Mouse (Mus musculus): ENCODE results near the gene Nelfcd. TPM values are rescaled to one million over a fixed set of nuclear protein-coding genes. Genes with fewer than 3 reads are reported as not detected.
A peak's percentile ranks its signal among the peaks of the same experiment; 100 is the strongest.

Nelfcd gene
- polyA plus RNA-seq, 1 experiment from 2014 or later: 116 TPM

DNA sequence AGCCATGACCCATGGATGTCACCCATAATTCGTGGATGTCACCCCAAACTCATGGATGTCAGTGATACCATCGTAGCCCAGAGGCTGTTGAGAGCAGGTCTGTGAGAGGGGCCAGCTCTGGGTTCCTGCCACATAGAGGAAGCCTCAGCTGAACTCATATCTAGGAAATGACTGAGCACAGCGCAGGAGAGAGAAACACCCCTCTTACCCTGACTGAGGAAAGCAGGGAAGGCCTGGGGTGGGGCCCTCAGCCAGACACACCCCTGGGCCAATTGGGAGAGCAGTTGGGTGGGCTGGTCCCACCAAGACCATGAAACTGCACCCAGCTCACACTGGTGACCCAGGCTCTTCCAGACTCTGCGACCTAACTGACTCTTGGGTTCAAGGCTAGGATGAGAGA lies 34.7 kb downstream of the Nelfcd start, which contains the start of gene Tubb1:
Tubb1 (plus strand) TSS at position 343 of the 400 bp plus-strand sequence.
- Histone ChIP-seq H3K9me3 (replicated peaks) (no peaks in the 10 kb centered on the region), H3K27me3 (no peaks in the 10 kb centered on the region), H3K9ac (no peak within 1 kb of the TSS), H3K4me2 (replicated peaks) (no peak within 1 kb of the TSS), H3K4me3 (replicated peaks) (no peak within 1 kb of the TSS), H3K36me3 (no peaks in the 10 kb centered on the region), H3K4me1 (peaks cover 6% of the 10 kb centered on the region; the same call in 1 of the 2 replicates), H3K27ac (replicated peaks) (no peak within 1 kb of the TSS)
- ATAC-seq (ENCODE audit: insufficient number of reproducible peaks, low FRiP score, low TSS enrichment, low read depth): no peak
- WGBS: 78% methylated on average over 4 of the region's 4 CpGs

DNA sequence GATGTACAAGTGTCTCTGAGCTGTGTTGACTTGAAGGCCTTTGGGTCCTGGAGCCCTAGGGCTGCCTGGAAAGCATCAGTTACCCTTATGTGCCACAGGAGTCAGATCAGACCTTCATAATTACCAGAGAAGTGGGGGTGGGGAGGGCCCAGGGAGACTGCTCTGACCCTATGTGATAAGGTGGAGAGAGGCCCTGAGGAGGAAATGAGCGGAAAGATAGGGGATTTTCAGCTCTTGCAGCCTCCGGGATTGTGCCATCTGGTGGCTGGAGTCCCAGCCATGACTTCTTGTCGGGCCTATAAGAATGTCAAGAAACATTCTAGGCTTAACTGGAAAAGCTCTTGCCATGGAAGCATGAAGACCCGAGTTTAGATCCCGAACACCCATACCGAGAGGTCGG lies 38.1 kb downstream of the Nelfcd start:
- Histone ChIP-seq H3K27ac (replicated peaks) (no peak overlapping the region), H3K4me3 (replicated peaks) (no peak overlapping the region), H3K4me2 (replicated peaks) (no peak overlapping the region), H3K9me3 (replicated peaks) (no peaks in the 10 kb centered on the region), H3K27me3 (no peaks in the 10 kb centered on the region), H3K9ac (no peak overlapping the region), H3K4me1 (no peaks in the 10 kb centered on the region), H3K36me3 (no peaks in the 10 kb centered on the region)
- no peak for ATAC-seq (ENCODE audit: insufficient number of reproducible peaks, low FRiP score, low TSS enrichment, low read depth)
- 74% methylated on average over 7 of the region's 7 CpGs for WGBS

DNA sequence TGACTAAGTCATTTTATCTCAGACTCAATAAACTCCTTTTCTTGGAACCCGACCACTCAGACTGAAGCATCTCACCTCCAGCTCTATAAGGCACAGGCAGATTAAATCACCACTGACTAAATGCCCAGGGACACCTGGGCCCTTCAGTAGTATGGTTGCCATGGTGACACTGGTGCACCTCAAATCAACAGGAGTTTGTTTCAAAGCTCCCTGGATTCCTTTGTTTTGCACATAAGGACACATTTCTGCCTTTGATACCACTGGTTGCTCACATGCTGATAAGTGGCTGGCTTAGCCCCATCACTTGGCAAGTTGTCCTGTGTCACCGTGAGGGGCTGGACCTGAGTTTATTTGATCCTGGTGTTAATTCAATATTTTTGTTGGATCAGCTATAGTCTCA lies 43.8 kb downstream of the Nelfcd start:
- WGBS: 73% methylated on average over 2 of the region's 2 CpGs
- no peak overlapping the region for H3K9ac ChIP-seq
- H3K4me2 ChIP-seq (replicated peaks): no peak overlapping the region
- H3K9me3 ChIP-seq (replicated peaks): no peaks in the 10 kb centered on the region
- no peak overlapping the region for H3K27ac ChIP-seq (replicated peaks)
- no peak for ATAC-seq (ENCODE audit: insufficient number of reproducible peaks, low FRiP score, low TSS enrichment, low read depth)
- H3K4me1 ChIP-seq: peaks cover 8% of the 10 kb centered on the region; the same call in 1 of the 2 replicates
- peaks cover 33% of the 10 kb centered on the region for H3K36me3 ChIP-seq
- H3K4me3 ChIP-seq (replicated peaks): no peak overlapping the region
- no peaks in the 10 kb centered on the region for H3K27me3 ChIP-seq

DNA sequence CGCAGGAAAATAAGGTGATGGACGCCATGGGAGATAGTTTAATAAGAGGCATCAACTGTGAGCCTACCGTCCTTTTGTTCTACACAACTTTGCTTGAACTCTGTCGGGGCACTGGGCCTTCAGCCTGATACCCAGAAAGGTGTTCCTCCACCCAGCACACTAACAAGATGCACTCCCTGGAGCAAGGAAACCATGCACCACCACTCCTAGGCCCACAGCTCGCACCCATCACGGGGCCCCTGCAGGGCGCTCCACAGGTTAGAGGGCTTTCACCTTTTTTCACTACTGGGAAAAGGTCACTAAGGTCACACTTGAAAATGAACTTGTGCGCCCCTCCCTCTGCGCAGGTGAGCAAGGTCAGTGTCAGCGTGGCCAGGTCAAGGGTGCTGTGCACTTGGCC lies 47.8 kb downstream of the Nelfcd start:
- 0 out of 2 replicates have a peak, but pooled peaks have one; percentile 6 for ATAC-seq (ENCODE audit: insufficient number of reproducible peaks, low FRiP score, low TSS enrichment, low read depth)

DNA sequence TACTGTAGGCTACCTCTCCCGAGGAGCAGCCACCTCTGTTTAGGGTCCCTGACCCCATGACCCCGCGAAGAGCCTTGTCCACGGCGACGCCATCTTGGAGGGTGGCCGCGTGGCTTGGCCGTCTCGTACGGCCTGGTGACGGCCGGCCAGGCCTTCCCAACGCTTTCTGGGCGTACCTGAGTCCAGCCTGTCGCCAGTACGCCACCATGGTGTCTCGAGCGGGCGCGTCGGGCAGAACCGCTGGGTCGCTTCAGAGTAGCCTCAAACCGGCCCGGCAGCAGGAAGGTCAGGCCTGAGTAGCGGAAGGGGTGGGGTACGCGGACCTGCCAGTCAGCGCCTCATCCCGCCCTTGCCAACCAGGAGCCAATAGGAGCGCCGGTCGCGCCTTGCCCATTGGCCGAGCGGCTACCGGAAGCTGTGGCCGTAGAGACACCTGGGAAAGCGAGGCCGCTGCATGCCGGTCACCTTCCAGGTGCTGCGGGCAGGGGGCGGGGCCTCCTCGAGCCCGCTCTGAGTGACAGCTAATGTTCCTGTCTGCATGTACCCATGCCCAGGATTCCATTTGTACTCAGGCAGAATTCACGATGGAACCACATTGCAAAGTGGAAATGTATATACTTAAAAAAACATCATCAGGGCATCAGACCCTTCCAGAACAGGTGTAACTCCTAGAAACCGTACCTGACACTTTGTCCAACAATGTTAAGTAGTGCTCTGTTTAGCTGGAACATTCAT lies 48.4 kb downstream of the Nelfcd start, which contains the start of gene Atp5e:
Atp5e (minus strand) TSS at position 317 of the 735 bp plus-strand sequence.
- WGBS: 2% methylated on average over 48 of the region's 48 CpGs
- Histone ChIP-seq H3K9ac (peak within 1 kb of the TSS; percentile 83), H3K27ac (replicated peaks) (peak within 1 kb of the TSS; percentile 76; the same call in 1 of the 2 replicates), H3K4me1 (peaks cover 8% of the 10 kb centered on the region; the same call in 1 of the 2 replicates), H3K4me3 (replicated peaks) (peak within 1 kb of the TSS; percentile 92), H3K27me3 (no peaks in the 10 kb centered on the region), H3K4me2 (replicated peaks) (peak within 1 kb of the TSS; percentile 92), H3K36me3 (peaks cover 53% of the 10 kb centered on the region), H3K9me3 (replicated peaks) (no peaks in the 10 kb centered on the region)
- ATAC-seq (ENCODE audit: insufficient number of reproducible peaks, low FRiP score, low TSS enrichment, low read depth): peak; percentile 97

More for the DNA sequence above, 47.8 kb downstream of the Nelfcd start:
- WGBS: 34% methylated on average over 10 of the region's 10 CpGs
- H3K9ac ChIP-seq: peak overlapping the region; percentile 83
- H3K4me1 ChIP-seq: peaks cover 8% of the 10 kb centered on the region; the same call in 1 of the 2 replicates
- no peaks in the 10 kb centered on the region for H3K9me3 ChIP-seq (replicated peaks)
- H3K36me3 ChIP-seq: peaks cover 48% of the 10 kb centered on the region
- H3K4me3 ChIP-seq (replicated peaks): peak overlapping the region; percentile 92
- H3K27ac ChIP-seq (replicated peaks): peak overlapping the region; percentile 76; the same call in 1 of the 2 replicates
- H3K4me2 ChIP-seq (replicated peaks): peak overlapping the region; percentile 92
- H3K27me3 ChIP-seq: no peaks in the 10 kb centered on the region

DNA sequence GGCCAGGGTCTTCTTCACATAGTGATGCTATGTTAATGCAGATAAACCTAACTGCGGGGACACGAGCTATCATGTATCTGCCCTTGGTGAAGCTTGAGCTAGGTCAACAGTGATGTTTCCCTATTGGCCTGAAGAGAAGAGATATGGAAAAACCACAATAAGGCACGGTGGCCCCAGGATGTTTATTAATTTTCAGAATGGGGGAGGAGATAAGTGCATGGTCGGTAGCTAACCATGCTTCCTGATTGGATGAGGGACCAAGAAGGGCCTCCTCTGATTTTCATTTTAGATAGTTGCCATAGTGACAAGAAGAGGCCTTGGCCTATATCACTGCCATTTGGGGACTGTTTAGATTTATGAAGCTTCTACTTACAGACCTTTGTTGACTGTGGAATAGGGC lies 54.7 kb downstream of the Nelfcd start:
- peaks cover 14% of the 10 kb centered on the region for H3K4me1 ChIP-seq
- no peak overlapping the region for H3K4me3 ChIP-seq (replicated peaks)
- no peaks in the 10 kb centered on the region for H3K27me3 ChIP-seq
- H3K9ac ChIP-seq: no peak overlapping the region
- H3K9me3 ChIP-seq (replicated peaks): no peaks in the 10 kb centered on the region
- peaks cover 27% of the 10 kb centered on the region for H3K36me3 ChIP-seq
- ATAC-seq (ENCODE audit: insufficient number of reproducible peaks, low FRiP score, low TSS enrichment, low read depth): no peak
- no peak overlapping the region for H3K27ac ChIP-seq (replicated peaks)
- no peak overlapping the region for H3K4me2 ChIP-seq (replicated peaks)
- WGBS: 85% methylated on average over 4 of the region's 4 CpGs

DNA sequence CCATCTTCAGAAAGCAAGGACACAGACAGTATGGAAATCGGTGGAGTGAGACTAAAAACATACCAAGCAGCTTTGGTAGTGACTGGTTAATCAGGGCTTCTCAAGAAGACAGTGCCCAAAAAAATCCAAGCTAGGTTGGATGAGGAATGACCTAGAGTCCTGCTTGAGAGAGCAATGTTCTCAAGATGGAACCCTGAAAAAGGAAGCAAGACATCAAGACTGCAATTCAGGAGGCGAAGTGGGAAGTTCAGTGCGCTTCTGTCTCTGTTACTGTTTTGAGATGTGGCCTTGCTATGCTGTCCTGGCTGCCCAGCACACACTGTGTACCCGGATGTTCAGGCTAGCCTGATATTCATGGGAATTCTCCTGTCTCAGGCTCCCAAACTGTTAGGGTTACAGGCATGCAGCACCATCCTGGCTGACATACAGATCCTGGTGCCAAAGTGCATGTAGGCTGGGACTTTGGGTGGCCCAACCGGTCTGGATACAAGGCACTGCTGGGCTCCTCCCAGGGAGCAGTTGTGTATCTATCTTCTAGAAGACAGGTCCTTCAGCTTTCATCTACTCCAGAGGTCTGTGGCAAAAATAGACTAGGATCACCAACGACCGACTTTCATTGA lies 55.3 kb downstream of the Nelfcd start:
- 91% methylated on average over 7 of the region's 7 CpGs for WGBS
- H3K4me2 ChIP-seq (replicated peaks): 0 out of 2 replicates have a peak overlapping the region, but pooled peaks have one; percentile 9
- peaks cover 14% of the 10 kb centered on the region for H3K4me1 ChIP-seq
- H3K4me3 ChIP-seq (replicated peaks): no peak overlapping the region
- H3K27me3 ChIP-seq: no peaks in the 10 kb centered on the region
- no peak overlapping the region for H3K9ac ChIP-seq
- H3K27ac ChIP-seq (replicated peaks): no peak overlapping the region
- no peak for ATAC-seq (ENCODE audit: insufficient number of reproducible peaks, low FRiP score, low TSS enrichment, low read depth)
- no peaks in the 10 kb centered on the region for H3K9me3 ChIP-seq (replicated peaks)
- H3K36me3 ChIP-seq: peaks cover 27% of the 10 kb centered on the region

DNA sequence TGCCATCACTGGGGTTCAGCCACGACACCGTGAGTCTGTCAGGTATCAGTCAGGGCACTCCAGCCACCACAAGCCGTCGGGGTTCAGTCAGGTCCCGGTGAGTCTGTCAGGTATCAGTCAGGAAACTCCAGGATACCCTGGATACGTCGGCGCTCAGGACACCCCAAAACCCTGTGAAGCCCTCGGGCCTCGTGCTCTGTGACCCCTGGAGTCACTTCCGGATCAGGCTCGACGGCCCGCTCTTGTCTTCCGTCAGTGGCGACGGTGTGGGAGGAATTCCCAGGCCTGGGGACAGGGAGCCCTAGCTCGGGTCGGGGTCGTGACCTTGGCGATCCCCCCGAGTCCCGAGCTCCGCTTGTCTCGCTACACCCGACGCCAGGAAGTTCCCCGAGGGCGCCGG lies 56.8 kb downstream of the Nelfcd start:
- H3K9ac ChIP-seq: peak overlapping the region; percentile 77
- peak; percentile 21 for ATAC-seq (ENCODE audit: insufficient number of reproducible peaks, low FRiP score, low TSS enrichment, low read depth)
- H3K4me3 ChIP-seq (replicated peaks): peak overlapping the region; percentile 84
- peak overlapping the region; percentile 77 for H3K4me2 ChIP-seq (replicated peaks)
- WGBS: 6% methylated on average over 30 of the region's 30 CpGs
- H3K27me3 ChIP-seq: no peaks in the 10 kb centered on the region
- H3K9me3 ChIP-seq (replicated peaks): no peaks in the 10 kb centered on the region
- peak overlapping the region; percentile 77 for H3K27ac ChIP-seq (replicated peaks)
- peaks cover 20% of the 10 kb centered on the region; the same call in 1 of the 2 replicates for H3K36me3 ChIP-seq
- H3K4me1 ChIP-seq: peaks cover 14% of the 10 kb centered on the region

DNA sequence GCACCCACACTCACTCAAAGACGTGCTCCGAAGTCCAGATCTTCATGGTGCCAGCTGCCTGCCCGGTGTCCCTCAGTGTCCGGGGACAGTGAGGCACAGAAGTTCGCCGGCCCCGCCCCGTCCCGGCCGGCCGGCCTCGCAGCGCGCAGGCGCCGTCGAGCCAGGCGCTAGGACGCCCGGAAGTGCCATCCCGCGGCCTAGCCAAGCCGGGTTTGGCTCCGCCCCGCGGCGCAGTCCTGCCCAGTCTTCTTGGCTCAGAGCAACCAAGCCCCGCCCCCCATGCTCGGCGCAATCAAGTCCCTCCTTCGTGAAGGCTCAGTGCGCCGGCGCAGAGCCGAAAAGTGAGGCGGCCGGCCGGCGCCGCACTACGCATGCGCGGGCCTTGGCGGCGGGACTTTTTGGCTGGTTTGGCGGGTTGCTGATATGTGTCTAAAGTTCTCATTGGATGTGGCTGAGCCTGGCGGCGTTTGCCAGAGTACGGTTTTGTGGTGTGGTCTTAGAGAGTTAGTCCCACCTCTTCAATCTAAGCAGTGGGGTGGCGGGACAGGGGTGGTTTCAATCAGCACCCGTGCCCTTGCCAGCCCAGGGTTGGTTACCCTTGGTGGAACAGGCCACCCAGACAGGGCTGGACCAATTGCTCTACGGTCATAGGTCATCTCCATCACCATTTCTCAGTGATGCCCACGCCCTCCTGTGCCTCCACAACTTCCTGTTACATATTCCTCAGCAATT lies 57.4 kb downstream of the Nelfcd start, which contains the start of gene Prelid3b:
Prelid3b (minus strand) TSS at position 264 of the 732 bp plus-strand sequence.
- Histone ChIP-seq H3K27me3 (no peaks in the 10 kb centered on the region), H3K36me3 (peaks cover 16% of the 10 kb centered on the region; the same call in 1 of the 2 replicates), H3K4me1 (peaks cover 14% of the 10 kb centered on the region), H3K4me2 (replicated peaks) (peak within 1 kb of the TSS; percentile 77), H3K9me3 (replicated peaks) (no peaks in the 10 kb centered on the region), H3K4me3 (replicated peaks) (peak within 1 kb of the TSS; percentile 84), H3K27ac (replicated peaks) (peak within 1 kb of the TSS; percentile 77), H3K9ac (peak within 1 kb of the TSS; percentile 77)
- under 1% methylated on average over 53 of the region's 53 CpGs for WGBS
- ATAC-seq (ENCODE audit: insufficient number of reproducible peaks, low FRiP score, low TSS enrichment, low read depth): peak; percentile 98

DNA sequence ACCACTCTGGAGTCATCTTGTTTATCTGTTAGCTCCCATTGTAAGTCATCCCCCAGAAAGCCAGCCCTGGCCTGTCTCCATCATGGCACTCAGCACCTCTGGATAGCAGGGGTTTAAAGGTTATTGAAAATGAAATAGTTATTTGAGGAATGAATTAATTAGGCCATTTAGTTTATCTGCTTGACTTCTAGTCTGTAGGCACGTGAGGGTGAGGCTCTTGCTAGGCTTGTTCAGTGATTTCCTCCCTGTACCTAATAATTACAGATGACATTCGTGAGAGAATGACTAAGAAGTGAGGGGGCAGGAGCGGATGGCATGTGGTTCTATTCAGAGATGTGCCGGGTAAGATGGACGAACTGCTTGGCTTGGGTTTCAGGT lies 57.9 kb downstream of the Nelfcd start:
- H3K27ac ChIP-seq (replicated peaks): peak overlapping the region; percentile 76
- 50% methylated on average over 5 of the region's 5 CpGs for WGBS
- no peaks in the 10 kb centered on the region for H3K9me3 ChIP-seq (replicated peaks)
- H3K4me1 ChIP-seq: peaks cover 14% of the 10 kb centered on the region
- H3K4me3 ChIP-seq (replicated peaks): peak overlapping the region; percentile 84
- peak overlapping the region; percentile 42; the same call in 1 of the 2 replicates for H3K9ac ChIP-seq
- no peaks in the 10 kb centered on the region for H3K27me3 ChIP-seq
- peak overlapping the region; percentile 77 for H3K4me2 ChIP-seq (replicated peaks)
- H3K36me3 ChIP-seq: peaks cover 11% of the 10 kb centered on the region; the same call in 1 of the 2 replicates
- ATAC-seq (ENCODE audit: insufficient number of reproducible peaks, low FRiP score, low TSS enrichment, low read depth): no peak
